Mouse (Mus musculus) thymus, adult 2 months (tissue): Measurements from ENCODE around the gene Cpne5. TPM values are rescaled to one million over a fixed set of nuclear protein-coding genes. Genes with fewer than 3 reads are reported as not detected.

Source experiments
- DNase-seq: peaks from one replicate; pipeline ENCODE4 v3.0.0; 2021
- H3K27ac ChIP-seq: fragments of 200-500 bp; 2 replicates; pipeline ENCODE4 v1.5.1; 2012; ENCODE audit warnings: low read length, control low read depth; ENCODE audit not compliant: control insufficient read depth, insufficient read depth
- H3K27me3 ChIP-seq: fragments of 200-500 bp; 2 replicates; pipeline ENCODE4 v1.6.1; 2012; ENCODE audit warnings: mild to moderate bottlenecking, low read length, moderate library complexity, mixed read lengths; ENCODE audit not compliant: control insufficient read depth, insufficient read depth
- H3K36me3 ChIP-seq: fragments of 200-500 bp; 2 replicates; pipeline ENCODE4 v1.6.1; 2012; ENCODE audit warnings: mild to moderate bottlenecking, low read length, moderate library complexity; ENCODE audit not compliant: control insufficient read depth, insufficient read depth
- H3K4me1 ChIP-seq: fragments of 200-500 bp; replicated peaks from 2 replicates; pipeline ENCODE4 v1.6.1; 2012; ENCODE audit warnings: low read length; ENCODE audit not compliant: control insufficient read depth, insufficient read depth
- H3K4me3 ChIP-seq: fragments of 200-500 bp; 2 replicates; pipeline ENCODE4 v1.5.1; 2012; ENCODE audit warnings: mild to moderate bottlenecking, low read length, control low read depth, moderate library complexity; ENCODE audit not compliant: control insufficient read depth, insufficient read depth
- CTCF ChIP-seq: fragments of 200-500 bp; IDR thresholded peaks from 2 replicates; pipeline ENCODE4 v1.5.1; 2012; ENCODE audit warnings: mild to moderate bottlenecking, control low read depth, low read length, moderate library complexity, borderline replicate concordance; ENCODE audit not compliant: control insufficient read depth, poor library complexity, insufficient read depth; ENCODE audit errors: extremely low read depth
- POLR2A ChIP-seq: fragments of 200-500 bp; IDR thresholded peaks from 2 replicates; pipeline ENCODE4 v1.6.1; 2012; ENCODE audit warnings: mild to moderate bottlenecking, low read length, control low read depth, moderate library complexity; ENCODE audit not compliant: control insufficient read depth, poor library complexity, insufficient read depth; ENCODE audit errors: extremely low read depth
- WGBS: fragments of 180-500 bp; shearing (Covaris S2); methylation state at CpG from one replicate; pipeline ENCODE4 v1.1.7; 2018; 5-methylcytosine and 5-hydroxymethylcytosine counted together
- polyA plus RNA-seq: library from polyadenylated mRNA; depleted of rRNA; stranded (reverse); fragments of >200 nt; gene quantifications from 2 replicates; pipeline ENCODE4 v1.2.3, GENCODE M21; 2012

Cpne5 gene
- polyA plus RNA-seq, 1 experiment = 4.6 TPM

- no peak overlapping the region for H3K4me3 ChIP-seq
- no peaks in the 10 kb centered on the region for H3K27me3 ChIP-seq
- H3K27ac ChIP-seq = no peak overlapping the region
- TF ChIP-seq POLR2A = no peak
- no peak for TF ChIP-seq CTCF
- H3K36me3 ChIP-seq = no peaks in the 10 kb centered on the region
- 86% methylated on average over 7 of the region's 7 CpGs for WGBS
- DNase-seq = no peak
- H3K4me1 ChIP-seq = no peaks in the 10 kb centered on the region
Measured at GRCm38 (mm10) chr17:29185376-29186046, 52.5 kb downstream of the Cpne5 start.

DNA sequence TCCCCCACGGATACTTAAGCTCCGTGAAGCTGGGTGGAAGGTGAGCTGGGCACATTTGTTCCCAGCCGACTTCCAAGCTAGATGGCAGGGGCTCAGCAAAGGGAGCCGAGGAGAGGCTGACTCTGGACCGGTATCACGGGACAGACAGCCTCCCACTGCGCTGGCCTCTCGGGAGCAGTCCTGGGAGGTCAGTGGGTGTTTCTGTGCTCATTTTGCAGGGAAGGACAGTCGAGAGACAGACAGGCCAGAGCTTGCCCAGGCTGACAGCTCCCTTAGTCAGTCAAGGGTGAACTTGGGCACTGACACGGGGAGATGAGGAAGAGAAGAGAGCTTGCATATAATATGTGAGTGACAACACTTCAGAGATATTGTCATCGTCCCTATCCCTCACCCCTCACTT lies 54.8 kb downstream of the Cpne5 start:
- Histone ChIP-seq H3K27me3 (no peaks in the 10 kb centered on the region), H3K4me3 (no peak overlapping the region), H3K4me1 (no peaks in the 10 kb centered on the region), H3K36me3 (no peaks in the 10 kb centered on the region), H3K27ac (no peak overlapping the region)
- TF ChIP-seq CTCF = no peak
- TF ChIP-seq POLR2A = no peak
- WGBS = 93% methylated on average over 11 of the region's 11 CpGs
- no peak for DNase-seq

DNA sequence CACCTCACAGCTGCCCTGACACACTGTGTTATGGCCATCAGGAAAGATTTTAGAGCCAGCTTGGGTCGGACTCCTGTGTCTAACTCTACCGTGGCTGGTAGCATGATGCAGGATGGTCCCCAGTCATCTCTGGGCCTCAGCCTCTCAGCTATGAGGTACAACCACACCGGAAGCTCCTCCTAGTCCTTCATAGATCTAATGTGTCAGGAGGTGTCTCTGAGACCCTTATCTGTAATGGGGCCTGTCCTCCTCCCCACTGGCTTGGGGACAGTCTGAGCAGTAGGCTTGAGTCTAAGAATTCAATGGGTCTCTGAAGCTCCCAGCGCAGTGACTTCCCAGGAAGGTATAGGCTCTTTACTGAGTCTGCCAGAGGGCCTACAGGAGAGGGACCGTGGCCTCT lies 56.2 kb downstream of the Cpne5 start:
- H3K4me1 ChIP-seq = no peaks in the 10 kb centered on the region
- no peaks in the 10 kb centered on the region for H3K27me3 ChIP-seq
- TF ChIP-seq POLR2A = no peak
- H3K27ac ChIP-seq = no peak overlapping the region
- 92% methylated on average over 5 of the region's 5 CpGs for WGBS
- H3K36me3 ChIP-seq = no peaks in the 10 kb centered on the region
- H3K4me3 ChIP-seq = no peak overlapping the region
- DNase-seq = no peak

- Histone ChIP-seq H3K4me1 (no peaks in the 10 kb centered on the region), H3K27ac (no peak overlapping the region), H3K27me3 (no peaks in the 10 kb centered on the region), H3K36me3 (no peaks in the 10 kb centered on the region), H3K4me3 (no peak overlapping the region)
- TF ChIP-seq CTCF = no peak
- no peak for TF ChIP-seq POLR2A
- 85% methylated on average over 4 of the region's 4 CpGs for WGBS
- no peak for DNase-seq
Measured at GRCm38 (mm10) chr17:29180406-29181127, 57.4 kb downstream of the Cpne5 start.

- Histone ChIP-seq H3K27me3 (no peaks in the 10 kb centered on the region), H3K27ac (no peak overlapping the region), H3K4me3 (no peak overlapping the region), H3K36me3 (no peaks in the 10 kb centered on the region), H3K4me1 (no peaks in the 10 kb centered on the region)
- WGBS = 96% methylated on average over 6 of the region's 6 CpGs
- TF ChIP-seq POLR2A (no peak), CTCF (no peak)
- DNase-seq = no peak
Measured at GRCm38 (mm10) chr17:29179917-29180316, 58.0 kb downstream of the Cpne5 start.

DNA sequence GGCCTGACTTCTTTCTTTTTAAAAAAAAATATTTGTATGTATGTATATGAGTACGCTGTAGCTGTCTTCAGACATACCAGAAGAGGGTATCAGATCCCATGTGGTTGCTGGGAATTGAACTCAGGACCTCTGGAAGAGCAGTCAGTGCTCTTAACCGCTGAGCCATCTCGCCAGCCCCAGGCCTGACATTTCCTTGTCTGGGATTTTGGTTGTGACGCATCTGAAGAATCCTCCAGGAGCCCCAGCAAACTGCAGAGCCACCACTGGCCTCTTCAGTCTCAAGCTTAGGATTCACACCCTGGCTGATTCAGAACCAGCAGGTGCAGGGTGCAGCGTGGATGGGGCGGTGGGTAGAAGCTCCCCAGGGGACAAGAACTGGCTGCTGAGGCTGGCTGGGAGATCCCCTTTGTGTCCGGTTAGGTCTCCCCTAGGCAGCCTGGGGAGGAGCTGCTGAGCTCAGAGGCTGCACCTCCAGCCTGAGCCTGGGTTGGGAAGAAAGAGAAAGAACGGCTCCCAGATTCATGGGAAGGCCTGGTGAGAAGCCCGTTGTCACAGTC lies 59.4 kb downstream of the Cpne5 start:
- DNase-seq = no peak
- WGBS = 90% methylated on average over 9 of the region's 9 CpGs
- no peaks in the 10 kb centered on the region for H3K36me3 ChIP-seq
- no peaks in the 10 kb centered on the region for H3K27me3 ChIP-seq
- TF ChIP-seq CTCF = no peak
- no peak for TF ChIP-seq POLR2A
- H3K4me3 ChIP-seq = no peak overlapping the region
- H3K4me1 ChIP-seq = no peaks in the 10 kb centered on the region
- H3K27ac ChIP-seq = no peak overlapping the region
